Mouse (Mus musculus): ENCODE data around the gene Ahnak.

- TF ChIP-seq CTCF (IDR thresholded peaks at IDR 0.05; ENCODE audit: extremely low read depth, insufficient read depth, insufficient read length, insufficient replicate concordance) (no peak), POLR2A (IDR thresholded peaks at IDR 0.05; ENCODE audit: low read depth, low read length) (no peak)
Measured at GRCm38 (mm10) chr19:9112043-9112442, 123.0 kb downstream of the Ahnak start.
